In genomic region chr5:20929669-20930151, GRCm38 (mm10) we compare ENCODE assay signal across 19 mouse cellular contexts. TPM values are rescaled to one million over a fixed set of nuclear protein-coding genes. Genes with fewer than 3 reads are reported as not detected.
A peak's percentile ranks its signal among the peaks of the same experiment; 100 is the strongest.
DNase-seq lines count a peak whose midpoint lies in the region; ATAC-seq and TF ChIP-seq lines count a peak whose summit lies in the region.
"Had no signal": no experiment of that assay in that cellular context is flagged by ENCODE, and none has a peak within 500 bp of the region (broad histone marks: within the 10 kb centered on the region; RNA-seq: fewer than 3 reads in every experiment).

No protein-coding gene starts in this region.

- H3K27ac ChIP-seq in heart, adult 2 months = peak overlapping the region; percentile 75
- H3K27ac ChIP-seq in liver, embryonic 11.5 days (ENCODE audit: low read depth, low read length) = no peak overlapping the region
- H3K27ac ChIP-seq in liver, postnatal 0 days (ENCODE audit: low read depth) = no peak overlapping the region
- H3K27ac ChIP-seq in ES-E14 (ENCODE audit: insufficient read depth, low read depth, low read length, poor library complexity, severe bottlenecking) = 0 out of 2 replicates have a peak overlapping the region, but pooled peaks have one; percentile 15
- peak overlapping the region; percentile 50 for H3K27ac ChIP-seq in stomach, embryonic 16.5 days (ENCODE audit: low read length)
- H3K27ac ChIP-seq: embryonic facial prominence, embryonic 13.5 days; hindbrain, embryonic 14.5 days had no signal

- H3K4me1 ChIP-seq in heart, adult 2 months (ENCODE audit: control insufficient read depth, insufficient read depth, low read length) = peaks cover 16% of the 10 kb centered on the region
- peaks cover 32% of the 10 kb centered on the region for H3K4me1 ChIP-seq in liver, embryonic 11.5 days (replicated peaks; ENCODE audit: control insufficient read depth, insufficient read depth, low read length)
- H3K4me1 ChIP-seq in liver, postnatal 0 days (ENCODE audit: insufficient read depth) = peaks cover 31% of the 10 kb centered on the region
- H3K4me1 ChIP-seq in ES-E14 (ENCODE audit: control insufficient read depth in 2 of 2, insufficient read depth in 2 of 2, low read length in 2 of 2, poor library complexity in 1 of 2) = peaks cover 5 to 8% of the 10 kb centered on the region in 2 experiments
- H3K4me1 ChIP-seq in stomach, embryonic 16.5 days (ENCODE audit: control insufficient read depth, insufficient read depth, low read length) = peaks cover 19% of the 10 kb centered on the region; the same call in 1 of the 2 replicates
- H3K4me1 ChIP-seq: embryonic facial prominence, embryonic 13.5 days had no signal

- in situ Hi-C loops in ES-E14 (cut with MboI; ENCODE audit: low sequenced_read_pairs in 2 of 2, unreplicated experiment in 2 of 2) = no loop called here

- no peak for DNase-seq in heart, adult 2 months
- no peak for DNase-seq in heart, postnatal 14 days
- DNase-seq in liver, embryonic 11.5 days (ENCODE audit: low spot score) = no peak
- no peak for DNase-seq in liver, postnatal 0 days
- no peak for DNase-seq in ES-E14 (ENCODE audit: low read depth, low spot score)
- no peak for DNase-seq in urinary bladder, postnatal 10 days (ENCODE audit: low spot score)
- DNase-seq in spleen, postnatal 14 days (ENCODE audit: low spot score in 2 of 2) = no peak
- DNase-seq: cerebellum, adult 18-20 months; kidney, postnatal 10 days; layer of hippocampus, adult 9-11 months; lung, postnatal 4 days; thymus, postnatal 4 days had no signal

- intact Hi-C loops in heart, adult 2 months (cut with DNase I) = no loop called here
- intact Hi-C loops in heart, postnatal 14 days (cut with DNase I) = no loop called here

- peaks cover 13% of the 10 kb centered on the region for H3K79me2 ChIP-seq in heart, adult 2 months (replicated peaks; ENCODE audit: control insufficient read depth, insufficient read depth, low read length)

- TF ChIP-seq EP300 in heart, adult 2 months (IDR thresholded peaks at IDR 0.05; ENCODE audit: insufficient read depth, low read depth, low read length) = no peak
- no peak for TF ChIP-seq EP300 in liver, postnatal 0 days (IDR thresholded peaks at IDR 0.05; ENCODE audit: low read depth)

- H3K4me3 ChIP-seq in heart, adult 2 months = no peak overlapping the region
- no peak overlapping the region for H3K4me3 ChIP-seq in liver, embryonic 11.5 days (ENCODE audit: low read depth, low read length)
- no peak overlapping the region for H3K4me3 ChIP-seq in liver, postnatal 0 days (ENCODE audit: low read depth, low read length)
- no peak overlapping the region for H3K4me3 ChIP-seq in ES-E14 (ENCODE audit: insufficient read depth in 1 of 2, low read depth in 1 of 2, low read length in 2 of 2, poor library complexity in 1 of 2, severe bottlenecking in 1 of 2)
- no peak overlapping the region for H3K4me3 ChIP-seq in stomach, embryonic 16.5 days (replicated peaks; ENCODE audit: low read length)
- H3K4me3 ChIP-seq: embryonic facial prominence, embryonic 13.5 days had no signal

- H3K9ac ChIP-seq in heart, adult 2 months (ENCODE audit: low read depth, low read length) = no peak overlapping the region
- H3K9ac ChIP-seq in liver, embryonic 11.5 days (ENCODE audit: low read depth, low read length) = no peak overlapping the region
- no peak overlapping the region for H3K9ac ChIP-seq in liver, postnatal 0 days (replicated peaks)
- no peak overlapping the region for H3K9ac ChIP-seq in ES-E14 (ENCODE audit: insufficient read depth, low read depth, low read length, poor library complexity, severe bottlenecking)
- no peak overlapping the region for H3K9ac ChIP-seq in stomach, embryonic 16.5 days (ENCODE audit: low read length)
- H3K9ac ChIP-seq: embryonic facial prominence, embryonic 13.5 days; hindbrain, embryonic 14.5 days had no signal

- 31% methylated on average over 6 of the region's 6 CpGs for WGBS in heart, adult 2 months
- 75% methylated on average over 6 of the region's 6 CpGs for WGBS in liver, embryonic 11.5 days
- 70% methylated on average over 6 of the region's 6 CpGs for WGBS in liver, postnatal 0 days (ENCODE audit: insufficient replicate concordance)
- WGBS in stomach, embryonic 16.5 days = 52% methylated on average over 6 of the region's 6 CpGs

- TF ChIP-seq CTCF in heart, adult 2 months (IDR thresholded peaks at IDR 0.05) = no peak
- TF ChIP-seq CTCF in liver, postnatal 0 days (IDR thresholded peaks at IDR 0.05; ENCODE audit: low read depth) = no peak

- no peaks in the 10 kb centered on the region for H3K9me3 ChIP-seq in liver, embryonic 11.5 days (ENCODE audit: control insufficient read depth, low read length)
- no peaks in the 10 kb centered on the region for H3K9me3 ChIP-seq in liver, postnatal 0 days (ENCODE audit: low read length)
- no peaks in the 10 kb centered on the region for H3K9me3 ChIP-seq in ES-E14 (ENCODE audit: control insufficient read depth, insufficient read depth, low read depth, low read length)
- no peaks in the 10 kb centered on the region for H3K9me3 ChIP-seq in stomach, embryonic 16.5 days (replicated peaks; ENCODE audit: control insufficient read depth, low read length)
- H3K9me3 ChIP-seq: embryonic facial prominence, embryonic 13.5 days had no signal

- no peak for ATAC-seq in liver, embryonic 11.5 days (replicated peaks; ENCODE audit: low FRiP score)
- no peak for ATAC-seq in liver, postnatal 0 days
- ATAC-seq in stomach, embryonic 16.5 days (ENCODE audit: insufficient read depth, low FRiP score) = peak; percentile 74; the same call in 1 of the 2 replicates
- ATAC-seq: CD4-positive, CD25-positive, alpha-beta regulatory T cell, adult 4 months; intestine, embryonic 16.5 days; Patski had no signal

- H3K36me3 ChIP-seq in heart, adult 2 months (ENCODE audit: control insufficient read depth, insufficient read depth, low read length) = peaks cover 26% of the 10 kb centered on the region
- H3K36me3 ChIP-seq in liver, embryonic 11.5 days (ENCODE audit: control insufficient read depth, insufficient read depth, low read length) = no peaks in the 10 kb centered on the region
- 0 out of 2 replicates have a peak, but pooled peaks cover 5% of the 10 kb centered on the region for H3K36me3 ChIP-seq in liver, postnatal 0 days (replicated peaks; ENCODE audit: insufficient read depth, low read length)
- no peaks in the 10 kb centered on the region for H3K36me3 ChIP-seq in ES-E14 (ENCODE audit: control insufficient read depth, insufficient read depth, low read length, poor library complexity, severe bottlenecking)
- H3K36me3 ChIP-seq in stomach, embryonic 16.5 days (ENCODE audit: control insufficient read depth, insufficient read depth, low read length) = no peaks in the 10 kb centered on the region
- H3K36me3 ChIP-seq: embryonic facial prominence, embryonic 13.5 days had no signal

- no peaks in the 10 kb centered on the region for H3K27me3 ChIP-seq in heart, adult 2 months (ENCODE audit: control insufficient read depth, insufficient read depth, low read length)
- H3K27me3 ChIP-seq in liver, embryonic 11.5 days (replicated peaks; ENCODE audit: control insufficient read depth, insufficient read depth, low read length) = no peaks in the 10 kb centered on the region
- H3K27me3 ChIP-seq in liver, postnatal 0 days (ENCODE audit: insufficient read depth, low read length) = no peaks in the 10 kb centered on the region
- H3K27me3 ChIP-seq in stomach, embryonic 16.5 days (ENCODE audit: control insufficient read depth, insufficient read depth, low read length) = no peaks in the 10 kb centered on the region
- H3K27me3 ChIP-seq: embryonic facial prominence, embryonic 13.5 days; Patski had no signal

- 0 out of 2 replicates have a peak overlapping the region, but pooled peaks have one; percentile 3 for H3K4me2 ChIP-seq in liver, embryonic 11.5 days
- H3K4me2 ChIP-seq in liver, postnatal 0 days (ENCODE audit: low read depth, low read length) = no peak overlapping the region
- no peak overlapping the region for H3K4me2 ChIP-seq in stomach, embryonic 16.5 days (ENCODE audit: low read depth, low read length)
- H3K4me2 ChIP-seq: embryonic facial prominence, embryonic 13.5 days; hindbrain, embryonic 14.5 days; midbrain, embryonic 11.5 days had no signal

- TF ChIP-seq POLR2A in heart, adult 2 months (IDR thresholded peaks at IDR 0.05; ENCODE audit: insufficient read depth, low read depth, low read length) = no peak

TF ChIP-seq in ES-E14, 5 proteins besides CTCF, POLR2A, EP300 and RAD21:
- TF ChIP-seq ZNF384 (IDR thresholded peaks at IDR 0.05; ENCODE audit: low read depth, low read length) (no peak), ZC3H11A (IDR thresholded peaks at IDR 0.05; ENCODE audit: borderline replicate concordance, low read depth, low read length) (no peak), MAFK (IDR thresholded peaks at IDR 0.05; ENCODE audit: insufficient read depth, low read depth, low read length) (no peak), HCFC1 (IDR thresholded peaks at IDR 0.05; ENCODE audit: borderline replicate concordance, insufficient read depth, low read length) (no peak), CHD2 (IDR thresholded peaks at IDR 0.05; ENCODE audit: low read depth, low read length) (no peak)

RNA-seq across cellular contexts. Expression of gene Rsbn1l, which starts 26.5 kb away (rescaled TPM):
- 10 to 100 TPM; 11.5 to 15.1 TPM for total RNA-seq in heart, adult 2 months (2021)
- polyA plus RNA-seq in heart, adult 2 months (2012; rRNA removed) = 3.7 and 8.4 TPM in 2 replicates
- 10 to 100 TPM; 14.2 to 16.3 TPM for total RNA-seq in heart, postnatal 14 days (2021)
- polyA plus RNA-seq in liver, embryonic 11.5 days (2014; fragmentation: Nextera tagmentation; extraction: Ambion mirVana) = 10.2 and 11.0 TPM in 2 replicates
- polyA plus RNA-seq in liver, postnatal 0 days (2015; fragmentation: Nextera tagmentation; extraction: Ambion mirVana) = 3.7 and 5.5 TPM in 2 replicates
- 8.6 and 10.3 TPM in 2 replicates for total RNA-seq in ES-E14 (2012; rRNA removed)
- 4.2 and 4.6 TPM in 2 replicates for polyA plus RNA-seq in stomach, embryonic 16.5 days (2015; fragmentation: Nextera tagmentation; extraction: Ambion mirVana)

RNA-seq across cellular contexts. Expression of gene Tmem60, which starts 47.7 kb away (rescaled TPM):
- total RNA-seq in heart, adult 2 months (2021) = 10 to 100 TPM; 20.9 to 28.3 TPM
- polyA plus RNA-seq in heart, adult 2 months (2012; rRNA removed) = 23.3 and 31.7 TPM in 2 replicates
- total RNA-seq in heart, postnatal 14 days (2021) = 10 to 100 TPM; 22.0 to 22.3 TPM
- polyA plus RNA-seq in liver, embryonic 11.5 days (2014; fragmentation: Nextera tagmentation; extraction: Ambion mirVana) = 48.0 and 55.4 TPM in 2 replicates
- 49.7 and 55.5 TPM in 2 replicates for polyA plus RNA-seq in liver, postnatal 0 days (2015; fragmentation: Nextera tagmentation; extraction: Ambion mirVana)
- total RNA-seq in ES-E14 (2012; rRNA removed) = 16.5 and 19.1 TPM in 2 replicates
- polyA plus RNA-seq in stomach, embryonic 16.5 days (2015; fragmentation: Nextera tagmentation; extraction: Ambion mirVana) = 47.8 and 49.0 TPM in 2 replicates

RNA-seq across cellular contexts. Expression of gene Phtf2, which starts 47.8 kb away (rescaled TPM):
- 10 to 100 TPM; 61.2 to 75.2 TPM for total RNA-seq in heart, adult 2 months (2021)
- polyA plus RNA-seq in heart, adult 2 months (2012; rRNA removed) = 14.3 and 35.7 TPM in 2 replicates
- total RNA-seq in heart, postnatal 14 days (2021) = 10 to 100 TPM; 70.3 to 82.1 TPM
- 17.0 and 18.2 TPM in 2 replicates for polyA plus RNA-seq in liver, embryonic 11.5 days (2014; fragmentation: Nextera tagmentation; extraction: Ambion mirVana)
- polyA plus RNA-seq in liver, postnatal 0 days (2015; fragmentation: Nextera tagmentation; extraction: Ambion mirVana) = 2.8 and 3.2 TPM in 2 replicates
- total RNA-seq in ES-E14 (2012; rRNA removed) = 44.9 and 58.5 TPM in 2 replicates
- polyA plus RNA-seq in stomach, embryonic 16.5 days (2015; fragmentation: Nextera tagmentation; extraction: Ambion mirVana) = 12.0 and 13.9 TPM in 2 replicates

Comparison
In these comparisons a context has a peak if more than half of its experiments do, and no peak if none do; other contexts are left out.
1. H3K27ac ChIP-seq: peak in heart, adult 2 months (single experiment), ES-E14 (single experiment) and stomach, embryonic 16.5 days (single experiment); none in liver, embryonic 11.5 days (single experiment) and liver, postnatal 0 days (single experiment).